Mouse (Mus musculus) lung, embryonic 14.5 days (tissue): ENCODE measurements around the gene Hoxd11. TPM values are rescaled to one million over a fixed set of nuclear protein-coding genes. Genes with fewer than 3 reads are reported as not detected.

Source experiments
- ATAC-seq: fragments of 200-750 bp; cut with Nextera tagmentation; 2 replicates; pipeline ENCODE4 v1.8.0; 2017; ENCODE audit warnings: mild to moderate bottlenecking, moderate TSS enrichment, moderate library complexity; ENCODE audit not compliant: insufficient read depth
- DNase-seq: peaks from one replicate; pipeline ENCODE4 v3.0.0-alpha.2; 2015
- H3K27ac ChIP-seq: fragments of 300-500 bp; sonication (generic); 2 replicates; pipeline ENCODE4 v1.5.1; 2014; ENCODE audit warnings: low read depth, mild to moderate bottlenecking, moderate library complexity
- H3K27me3 ChIP-seq: fragments of 300-500 bp; sonication (generic); 2 replicates; pipeline ENCODE4 v1.6.1; 2014; ENCODE audit warnings: low read length, control low read depth; ENCODE audit not compliant: insufficient read depth
- H3K36me3 ChIP-seq: fragments of 300-500 bp; sonication (generic); 2 replicates; pipeline ENCODE4 v1.6.1; 2014; ENCODE audit warnings: control low read depth; ENCODE audit not compliant: insufficient read depth
- H3K4me1 ChIP-seq: fragments of 300-500 bp; sonication (generic); 2 replicates; pipeline ENCODE4 v1.6.1; 2014; ENCODE audit warnings: antibody characterized with exemption, control low read depth; ENCODE audit not compliant: insufficient read depth
- H3K4me2 ChIP-seq: fragments of 300-500 bp; sonication (generic); 2 replicates; pipeline ENCODE4 v1.6.1; 2014; ENCODE audit warnings: mild to moderate bottlenecking
- H3K4me3 ChIP-seq: fragments of 300-500 bp; sonication (generic); 2 replicates; pipeline ENCODE4 v1.5.1; 2014; ENCODE audit warnings: low read depth, low read length
- H3K9ac ChIP-seq: fragments of 300-500 bp; sonication (generic); 2 replicates; pipeline ENCODE4 v1.6.1; 2014
- H3K9me3 ChIP-seq: fragments of 300-500 bp; sonication (generic); 2 replicates; pipeline ENCODE4 v1.6.1; 2016; ENCODE audit warnings: low read depth, low read length, control low read depth
- CTCF ChIP-seq: IDR thresholded peaks from 2 replicates; pipeline ENCODE4 v1.5.1; 2016; ENCODE audit warnings: antibody characterized with exemption, low read depth
- WGBS: fragments of 180-500 bp; shearing (Covaris S2); extraction: QIAGEN DNeasy Blood & Tissue Kit; methylation state at CpG from one replicate; pipeline ENCODE4 v1.1.7; 2014; 5-methylcytosine and 5-hydroxymethylcytosine counted together
- polyA plus RNA-seq: library from polyadenylated mRNA; unstranded; fragments of >200 nt; fragmentation: Nextera tagmentation; extraction: Ambion mirVana; gene quantifications from 2 replicates; pipeline ENCODE4 v1.2.1, GENCODE M21; 2014

Gene Hoxd11
- polyA plus RNA-seq, 1 experiment from 2014 or later = not detected

GRCm38 (mm10) chr2:74691995-74692807 is 12.8 kb downstream of the Hoxd11 start:
- H3K4me1 ChIP-seq = no peaks in the 10 kb centered on the region
- H3K9me3 ChIP-seq = no peaks in the 10 kb centered on the region
- 4% methylated on average over 35 of the region's 35 CpGs for WGBS
- peak overlapping the region; percentile 9; the same call in 1 of the 2 replicates for H3K4me3 ChIP-seq
- no peak for DNase-seq
- no peaks in the 10 kb centered on the region for H3K36me3 ChIP-seq
- no peak; the same call in 1 of the 2 replicates for ATAC-seq
- TF ChIP-seq CTCF = no peak
- H3K27me3 ChIP-seq = peaks cover 99% of the 10 kb centered on the region
- no peak overlapping the region for H3K27ac ChIP-seq
- H3K4me2 ChIP-seq = peak overlapping the region; percentile 10
- no peak overlapping the region for H3K9ac ChIP-seq

GRCm38 (mm10) chr2:74692808-74693431 is 13.6 kb downstream of the Hoxd11 start:
- no peak for ATAC-seq
- H3K27me3 ChIP-seq = peaks cover 99% of the 10 kb centered on the region
- no peak overlapping the region for H3K27ac ChIP-seq

DNA sequence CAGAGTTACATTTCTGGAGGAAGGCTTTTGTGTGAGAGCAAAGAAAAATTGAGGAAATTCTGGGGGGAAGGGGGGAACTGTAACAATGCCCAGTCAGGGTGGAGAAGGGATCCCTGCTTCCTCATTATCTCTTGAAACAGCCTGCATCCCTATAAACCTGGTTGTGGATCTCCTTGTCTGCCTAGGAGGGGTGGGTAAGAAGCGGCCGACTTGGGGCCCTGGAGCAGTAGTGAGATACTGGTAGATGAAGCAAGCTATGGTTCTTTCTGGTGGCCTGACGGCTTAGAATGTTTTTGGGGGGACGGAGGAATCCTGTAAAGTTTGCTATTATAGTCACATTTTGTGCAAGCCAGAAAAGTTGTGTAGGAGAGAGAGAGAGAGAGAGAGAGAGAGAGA is 14.1 kb downstream of the Hoxd11 start:
- Histone ChIP-seq H3K27ac (no peak overlapping the region), H3K27me3 (peaks cover 99% of the 10 kb centered on the region), H3K4me2 (no peak overlapping the region), H3K36me3 (no peaks in the 10 kb centered on the region), H3K4me1 (no peaks in the 10 kb centered on the region), H3K9ac (no peak overlapping the region), H3K9me3 (no peaks in the 10 kb centered on the region), H3K4me3 (no peak overlapping the region)
- WGBS = 11% methylated on average over 4 of the region's 4 CpGs
- TF ChIP-seq CTCF = no peak
- DNase-seq (no peak), ATAC-seq (no peak)

More at GRCm38 (mm10) chr2:74692808-74693431, 13.6 kb downstream of the Hoxd11 start:
- no peak for TF ChIP-seq CTCF
- no peak for DNase-seq
- H3K4me3 ChIP-seq = peak overlapping the region; percentile 9; the same call in 1 of the 2 replicates
- no peaks in the 10 kb centered on the region for H3K36me3 ChIP-seq
- no peaks in the 10 kb centered on the region for H3K4me1 ChIP-seq
- WGBS = 2% methylated on average over 20 of the region's 20 CpGs
- H3K4me2 ChIP-seq = no peak overlapping the region; the same call in 1 of the 2 replicates
- H3K9ac ChIP-seq = no peak overlapping the region
- H3K9me3 ChIP-seq = no peaks in the 10 kb centered on the region

DNA sequence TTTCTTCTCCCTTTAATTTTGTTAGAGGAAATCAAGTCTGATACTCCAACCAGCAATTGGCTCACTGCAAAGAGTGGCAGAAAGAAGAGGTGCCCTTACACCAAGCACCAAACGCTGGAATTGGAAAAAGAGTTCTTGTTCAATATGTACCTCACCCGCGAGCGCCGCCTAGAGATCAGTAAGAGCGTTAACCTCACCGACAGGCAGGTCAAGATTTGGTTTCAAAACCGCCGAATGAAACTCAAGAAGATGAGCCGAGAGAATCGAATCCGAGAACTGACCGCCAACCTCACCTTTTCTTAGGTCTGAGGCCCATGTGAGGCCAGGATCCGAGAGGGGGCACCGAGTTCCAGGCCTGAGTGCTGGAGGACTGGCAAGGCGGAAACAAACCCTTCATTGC is 14.7 kb downstream of the Hoxd11 start:
- H3K9ac ChIP-seq = no peak overlapping the region
- ATAC-seq (no peak), DNase-seq (peak; percentile 54)
- peaks cover 99% of the 10 kb centered on the region for H3K27me3 ChIP-seq
- H3K9me3 ChIP-seq = no peaks in the 10 kb centered on the region
- 1% methylated on average over 16 of the region's 16 CpGs for WGBS
- H3K4me3 ChIP-seq = no peak overlapping the region
- H3K36me3 ChIP-seq = no peaks in the 10 kb centered on the region
- no peaks in the 10 kb centered on the region for H3K4me1 ChIP-seq
- peak; percentile 39; the same call in 1 of the 2 replicates for TF ChIP-seq CTCF
- H3K4me2 ChIP-seq = no peak overlapping the region
- H3K27ac ChIP-seq = no peak overlapping the region

DNA sequence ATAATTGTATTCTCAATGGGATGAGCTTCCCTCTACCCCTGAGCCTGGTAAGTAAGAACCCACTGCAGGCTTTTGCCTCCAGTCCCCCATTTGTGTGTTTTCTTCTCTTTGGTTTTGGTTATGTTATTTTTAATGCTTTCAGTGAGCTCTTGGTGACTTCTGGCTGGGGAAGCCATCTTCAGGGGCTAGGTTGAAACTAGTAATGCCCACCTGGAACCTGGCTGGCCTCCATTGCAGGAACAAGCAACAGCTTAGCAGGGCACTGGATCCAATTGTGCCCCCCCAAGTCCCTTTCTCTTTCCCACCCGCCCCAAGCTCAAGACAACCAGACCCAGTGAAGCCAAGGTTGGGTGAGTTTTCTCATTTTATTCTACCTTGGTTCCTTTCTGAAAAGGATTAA is 16.0 kb downstream of the Hoxd11 start:
- no peak overlapping the region for H3K27ac ChIP-seq
- peaks cover 99% of the 10 kb centered on the region for H3K27me3 ChIP-seq
- ATAC-seq = no peak
- no peaks in the 10 kb centered on the region for H3K36me3 ChIP-seq
- H3K9me3 ChIP-seq = no peaks in the 10 kb centered on the region
- no peak for DNase-seq
- no peak for TF ChIP-seq CTCF
- H3K4me2 ChIP-seq = no peak overlapping the region
- 21% methylated on average over 1 of the region's 1 CpGs for WGBS
- no peaks in the 10 kb centered on the region for H3K4me1 ChIP-seq
- no peak overlapping the region for H3K9ac ChIP-seq
- no peak overlapping the region for H3K4me3 ChIP-seq

DNA sequence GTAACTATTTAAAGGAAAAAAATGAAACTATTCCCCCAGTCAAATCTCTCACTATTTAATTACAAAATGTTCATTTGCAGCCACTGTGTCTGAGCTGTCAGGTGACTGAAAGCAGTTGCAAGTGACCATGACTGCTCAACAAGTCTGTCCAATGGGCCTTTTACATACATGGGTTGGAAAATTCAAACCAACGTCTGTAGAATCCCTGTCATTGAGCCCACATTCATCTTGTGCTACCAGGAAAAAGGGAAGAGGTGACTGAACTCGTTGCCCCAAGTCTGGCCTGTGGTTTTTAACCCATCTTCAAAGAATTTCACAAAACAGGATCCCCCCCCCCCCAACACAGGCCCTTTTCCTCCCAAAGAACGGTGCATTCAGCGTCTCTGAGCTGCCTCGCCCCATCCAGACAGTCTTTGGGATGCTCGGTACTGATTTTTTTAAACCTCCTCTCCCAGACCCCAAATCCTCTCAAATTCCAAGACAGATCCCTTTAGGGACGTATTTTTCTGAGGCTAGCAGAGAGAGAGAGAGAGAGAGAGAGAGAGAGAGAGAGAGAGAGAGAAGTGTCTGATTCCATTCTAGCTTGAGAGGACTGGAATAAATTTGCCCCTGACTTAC is 16.6 kb downstream of the Hoxd11 start:
- H3K9me3 ChIP-seq = no peaks in the 10 kb centered on the region
- no peak for TF ChIP-seq CTCF
- no peaks in the 10 kb centered on the region for H3K4me1 ChIP-seq
- H3K4me2 ChIP-seq = no peak overlapping the region
- H3K9ac ChIP-seq = no peak overlapping the region
- no peak overlapping the region for H3K27ac ChIP-seq
- DNase-seq = no peak
- H3K36me3 ChIP-seq = no peaks in the 10 kb centered on the region
- peaks cover 99% of the 10 kb centered on the region for H3K27me3 ChIP-seq
- 3% methylated on average over 7 of the region's 7 CpGs for whole genome bisulfite sequencing
- no peak for ATAC-seq
- no peak overlapping the region for H3K4me3 ChIP-seq
